Mouse (Mus musculus) heart, adult 8-10 months (tissue): ENCODE measurements around the gene Mpnd. TPM values are rescaled to one million over a fixed set of nuclear protein-coding genes. Genes with fewer than 3 reads are reported as not detected.

Experiments
- DNase-seq: peaks from one replicate; pipeline ENCODE4 v3.0.0; 2022; ENCODE audit warnings: low spot score
- total RNA-seq, 4 experiments: library from RNA; stranded (reverse); gene quantifications; 2 replicates each; pipeline ENCODE4 v1.2.4; 2022

The Mpnd gene
- total RNA-seq = 10 to 100 TPM; 78.9 to 90.4 (median 87.1) TPM

DNA sequence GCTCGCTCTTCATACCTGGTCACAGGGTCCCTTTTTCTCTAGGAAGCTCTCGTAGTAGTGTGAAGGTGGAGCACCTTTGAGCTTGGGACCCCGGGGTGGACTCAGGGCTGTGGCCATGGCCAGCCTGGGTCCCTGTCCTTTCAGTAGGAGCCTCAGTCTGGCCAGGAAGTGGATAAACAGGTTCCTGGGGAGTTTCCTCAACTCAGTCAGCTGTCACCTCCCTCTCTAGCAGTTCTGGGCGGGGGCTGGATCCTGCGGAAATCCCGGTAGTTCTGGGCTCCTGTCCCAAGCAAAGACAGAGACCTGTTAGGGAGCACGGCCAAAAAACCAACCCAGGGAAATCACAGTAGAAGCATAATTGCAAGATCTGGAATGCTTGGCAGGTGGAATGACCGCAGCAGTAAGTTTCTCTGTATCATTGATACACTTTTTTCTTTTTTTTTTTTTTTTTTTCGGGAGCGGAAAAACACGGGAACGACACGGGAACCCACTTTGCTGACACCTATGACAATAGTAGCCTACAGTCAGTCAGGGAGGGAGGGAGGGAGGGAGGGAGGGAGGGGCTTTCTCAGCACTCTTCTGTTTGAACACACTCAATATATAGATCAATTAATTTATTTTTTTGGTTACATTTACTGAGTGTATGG is at the start of gene Mpnd, which contains the start of gene Stap2:
Gene Mpnd, plus strand, starts transcription at position 297 of the 647 bp plus-strand sequence.
Gene Stap2, minus strand, starts transcription at position 170 of the 647 bp plus-strand sequence.
- DNase-seq = peak; percentile 80

DNA sequence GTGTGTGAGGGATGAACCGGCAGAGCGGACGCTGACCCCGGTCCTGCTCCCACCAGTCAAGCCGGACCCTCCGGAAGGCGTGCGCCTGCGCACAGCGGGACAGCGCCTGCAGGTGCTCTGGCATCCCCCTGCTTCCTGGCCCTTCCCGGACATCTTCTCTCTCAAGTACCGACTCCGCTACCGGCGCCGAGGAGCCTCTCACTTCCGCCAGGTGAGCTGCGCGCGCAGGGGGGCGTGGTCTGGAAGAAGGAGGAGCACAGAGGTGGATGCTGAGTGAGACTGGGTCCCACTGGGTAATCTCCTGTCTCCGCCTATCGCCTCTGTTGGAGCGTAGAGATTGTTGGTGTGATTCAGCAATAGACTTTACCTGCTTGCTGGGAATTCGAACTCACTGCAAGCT is 49.4 kb upstream of the Mpnd start:
- DNase-seq = no peak

DNA sequence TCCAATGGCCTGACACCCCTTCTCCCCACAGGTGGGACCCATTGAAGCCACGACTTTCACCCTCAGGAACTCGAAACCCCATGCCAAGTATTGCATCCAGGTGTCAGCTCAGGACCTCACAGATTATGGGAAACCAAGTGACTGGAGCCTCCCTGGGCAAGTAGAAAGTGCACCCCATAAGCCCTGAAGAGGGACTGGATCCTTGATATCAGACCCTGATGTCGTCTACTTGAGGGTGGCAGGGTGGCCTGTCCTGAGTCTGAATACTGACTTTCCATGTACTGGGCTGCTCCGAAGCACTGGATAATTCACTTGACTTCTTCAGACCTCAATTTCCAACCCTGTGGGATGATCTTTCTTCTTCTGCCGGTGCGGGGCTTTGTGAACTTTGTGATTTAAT is 48.9 kb upstream of the Mpnd start:
- no peak for DNase-seq

DNA sequence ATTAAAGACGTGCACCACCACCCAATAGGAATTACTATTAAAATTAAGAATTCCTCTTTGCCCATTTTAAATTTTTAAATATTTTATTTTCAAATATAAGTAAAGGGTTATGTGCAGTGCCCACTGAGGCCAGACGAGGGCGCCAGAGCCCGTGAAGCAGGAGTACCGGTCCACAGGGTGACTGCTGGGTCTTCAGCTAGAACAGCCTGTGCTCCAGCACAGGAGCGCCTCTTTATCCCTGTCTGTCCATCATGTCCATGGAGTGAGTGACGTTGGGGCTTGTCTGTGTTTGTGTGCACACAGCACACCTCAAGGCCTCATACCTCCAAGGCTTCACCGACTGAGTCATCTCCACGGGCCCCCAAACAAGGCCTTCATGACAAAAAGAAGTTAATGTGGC is 48.3 kb upstream of the Mpnd start:
- peak; percentile 60 for DNase-seq

DNA sequence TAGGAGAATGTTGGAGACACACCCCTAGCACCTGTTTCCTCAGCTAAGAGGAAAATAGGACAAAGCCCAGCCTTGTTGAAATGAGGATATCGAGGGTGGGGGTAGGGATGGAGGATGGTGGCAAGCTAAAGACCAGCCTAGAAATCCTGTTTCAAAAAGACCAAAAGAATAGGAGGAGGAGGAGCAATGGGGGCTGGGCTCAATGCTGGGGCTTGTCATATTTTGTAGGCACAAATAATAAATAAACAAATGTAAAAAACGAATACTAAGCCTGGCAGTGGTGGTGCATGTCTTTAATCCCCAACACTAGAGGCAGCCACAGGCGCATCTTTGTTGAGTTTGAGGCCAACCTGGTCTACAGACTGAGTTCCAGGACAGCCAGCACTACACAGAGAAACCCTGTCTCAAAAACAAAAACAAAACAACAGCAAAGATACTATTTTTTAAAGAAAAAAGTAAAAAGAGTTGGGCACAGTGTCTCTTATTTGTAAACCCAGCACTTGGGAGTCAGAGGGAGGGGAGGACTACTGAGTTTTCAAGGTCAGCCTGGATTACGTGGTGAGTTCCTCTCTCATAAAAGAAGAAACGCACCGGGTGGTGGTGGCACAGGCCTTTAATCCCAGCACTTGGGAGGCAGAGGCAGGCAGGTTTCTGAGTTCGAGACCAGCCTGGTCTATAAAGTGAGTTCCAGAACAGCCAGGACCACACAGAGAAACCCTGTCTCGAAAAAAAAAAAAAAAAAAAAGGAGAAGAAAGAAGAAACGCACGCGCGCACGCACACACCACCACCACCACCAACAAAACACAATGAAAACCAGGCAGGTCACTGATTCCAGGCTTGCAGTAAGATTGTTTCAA is 47.6 kb upstream of the Mpnd start:
- no peak for DNase-seq

DNA sequence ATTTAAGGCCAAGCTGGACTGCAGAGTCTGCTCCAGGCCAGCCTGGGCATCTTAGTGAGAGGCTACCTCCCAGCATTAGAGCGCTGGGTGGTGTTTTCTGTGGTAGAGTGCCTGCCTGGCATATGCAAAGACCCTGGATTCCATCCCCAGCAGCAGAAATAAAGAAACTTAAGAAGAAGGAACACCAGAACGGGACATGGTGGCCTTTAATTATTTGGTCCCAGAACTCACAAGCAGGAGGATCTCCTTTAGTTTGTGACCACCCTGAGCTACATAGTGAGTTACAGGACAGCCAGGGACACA is 47.0 kb upstream of the Mpnd start:
- DNase-seq = no peak

DNA sequence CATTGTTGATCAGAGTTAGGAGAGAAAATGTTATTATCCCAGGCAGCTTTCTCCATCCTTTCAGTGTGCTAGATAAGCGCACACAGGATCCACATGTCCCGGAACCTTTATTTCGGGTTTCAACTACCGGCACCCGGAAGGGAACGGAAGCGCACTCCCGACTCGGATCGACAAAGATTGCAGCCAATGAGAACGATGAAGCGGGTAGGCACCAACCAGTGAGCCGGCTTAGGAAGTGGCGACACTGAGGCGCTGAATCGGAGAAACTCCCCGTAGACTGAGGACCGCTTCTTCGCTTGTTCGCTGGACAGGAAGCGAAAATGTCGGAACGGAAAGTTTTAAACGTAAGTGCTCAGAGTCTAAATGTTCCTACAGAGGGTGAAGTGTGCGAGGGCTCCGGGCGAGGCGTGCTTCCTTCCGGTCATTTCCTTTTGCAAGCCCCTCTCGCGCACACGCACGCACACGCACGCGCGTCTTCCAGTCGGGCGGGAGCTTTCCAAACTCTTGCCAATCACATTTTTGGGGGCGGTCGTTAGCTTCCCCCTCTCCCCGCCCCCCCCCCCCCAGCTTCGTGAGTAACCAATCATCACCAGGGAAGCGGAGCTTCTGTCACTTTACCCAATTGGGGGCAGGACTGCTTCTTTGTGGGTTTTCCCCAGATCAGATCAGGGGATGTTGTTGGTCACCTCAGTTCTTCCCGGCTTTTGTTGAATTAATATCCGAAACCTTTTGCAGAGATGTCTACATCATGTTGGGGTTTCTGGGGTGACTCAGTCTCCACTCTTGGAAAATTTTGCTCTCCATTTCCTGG is 46.4 kb upstream of the Mpnd start, which contains the start of gene Yju2:
Gene Yju2, plus strand, starts transcription at position 182 of the 811 bp plus-strand sequence.
- DNase-seq = peak; percentile 96

DNA sequence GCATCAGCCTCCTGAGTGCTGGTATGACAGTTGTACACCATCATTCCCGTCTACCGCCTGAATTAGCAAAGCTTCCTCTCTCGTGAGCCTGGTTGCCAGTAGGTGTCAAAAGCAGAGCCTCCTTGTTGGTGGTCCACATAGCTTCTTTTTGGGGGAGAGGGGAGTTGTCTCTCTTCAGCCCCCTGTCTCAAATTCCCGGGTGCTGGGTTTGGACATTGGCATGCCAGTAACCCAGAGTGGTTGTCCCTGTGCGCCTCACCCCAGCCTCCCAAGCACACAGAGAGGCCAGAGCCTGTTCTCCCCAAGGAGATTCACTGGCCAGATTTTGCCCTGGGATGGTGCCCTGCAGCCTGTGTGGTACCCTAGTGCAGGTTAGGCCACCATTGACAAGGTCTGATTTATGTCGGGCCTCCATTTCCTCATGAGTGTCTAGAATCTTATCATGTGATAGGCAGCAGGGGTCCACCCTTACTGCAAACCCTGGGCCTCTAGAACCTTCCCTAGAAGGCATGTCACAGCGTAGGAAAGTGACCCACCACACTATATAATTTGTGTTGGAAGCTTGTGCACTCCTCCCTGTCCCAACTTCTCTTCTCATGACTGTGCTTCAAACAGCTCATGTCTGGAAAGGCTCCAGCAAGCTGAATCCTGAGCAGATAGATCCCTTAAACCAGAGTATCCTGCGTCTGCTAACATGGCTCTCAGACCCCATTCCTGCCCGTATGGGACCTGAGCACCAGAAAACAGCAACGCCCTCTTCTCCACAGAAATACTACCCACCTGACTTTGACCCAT is 45.4 kb upstream of the Mpnd start:
- no peak for DNase-seq

DNA sequence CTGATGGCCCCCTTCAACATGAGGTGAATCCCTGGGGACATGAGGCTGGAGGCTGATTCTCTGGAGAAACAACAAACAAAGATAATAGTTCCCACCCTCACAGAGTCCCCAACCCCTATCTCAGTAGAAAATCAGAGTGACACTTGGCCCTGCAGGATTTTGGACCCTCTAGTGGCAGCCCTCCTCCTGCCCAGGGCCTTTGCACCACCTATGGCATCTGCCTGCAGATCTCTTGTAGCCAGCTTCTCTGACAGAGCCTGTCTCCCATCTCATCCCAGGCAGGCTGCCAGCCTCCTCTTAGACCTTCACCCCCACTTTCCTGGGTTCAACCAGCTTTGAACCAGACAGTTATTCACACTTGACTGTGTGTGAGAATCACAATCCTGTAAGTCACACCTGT is 44.7 kb upstream of the Mpnd start:
- DNase-seq = no peak

DNA sequence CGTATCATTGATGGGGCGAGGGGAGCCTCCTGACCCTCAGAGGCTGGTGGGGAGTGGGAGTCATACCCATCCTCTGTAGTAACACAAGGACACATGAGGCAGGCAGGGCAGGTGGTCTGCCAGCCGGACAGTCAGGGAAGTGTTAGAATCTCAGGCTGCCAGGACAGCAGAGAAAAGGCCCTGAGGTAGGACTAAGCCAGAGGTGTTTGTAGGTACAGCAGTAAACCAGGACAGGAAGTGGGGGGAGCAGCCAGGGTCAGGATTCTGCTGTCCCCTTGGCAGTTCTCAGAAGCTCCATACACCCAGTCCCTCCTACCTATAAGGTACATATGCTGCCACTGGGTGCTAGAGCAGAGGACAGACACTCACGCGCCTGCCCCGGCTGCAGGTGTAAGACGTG is 43.9 kb upstream of the Mpnd start:
- no peak for DNase-seq

DNA sequence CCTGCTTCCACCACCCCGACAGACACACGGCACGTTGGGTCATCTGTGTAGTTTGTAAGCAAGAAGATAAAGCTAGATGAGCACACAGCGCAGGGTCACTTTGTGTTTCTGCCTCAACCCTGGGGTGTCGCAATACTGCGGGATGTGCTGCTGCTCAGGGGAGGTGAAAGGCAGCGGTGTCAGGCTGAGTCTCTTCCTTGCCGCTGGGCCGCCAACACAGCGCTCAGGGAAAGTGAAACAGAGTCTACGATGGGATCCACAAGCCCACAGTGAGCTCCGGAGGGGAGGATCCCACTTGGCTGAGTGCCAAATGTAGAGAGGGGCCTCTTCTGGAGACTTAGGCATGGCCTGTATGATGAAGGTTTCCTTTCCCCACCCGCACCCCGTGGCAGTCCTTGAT is 42.3 kb upstream of the Mpnd start:
- no peak for DNase-seq

DNA sequence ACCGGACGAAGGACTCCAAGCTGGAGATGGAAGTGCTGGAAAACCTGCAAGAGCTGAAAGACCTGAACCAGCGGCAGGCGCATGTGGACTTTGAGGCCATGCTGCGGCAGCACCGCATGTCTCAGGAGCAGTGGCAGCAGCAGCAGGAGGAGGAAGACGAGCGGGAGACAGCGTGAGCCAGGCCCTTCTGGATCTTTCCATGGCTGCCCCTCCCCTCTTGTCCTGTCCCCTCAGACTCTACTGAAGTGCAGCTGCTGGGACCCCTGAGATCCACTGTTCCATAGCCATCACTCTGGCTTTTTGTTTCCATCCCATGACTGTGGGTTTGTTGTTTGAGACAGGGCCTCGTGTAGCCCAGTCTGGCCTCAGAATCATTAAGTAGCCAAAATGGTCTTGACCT is 41.0 kb upstream of the Mpnd start:
- no peak for DNase-seq

DNA sequence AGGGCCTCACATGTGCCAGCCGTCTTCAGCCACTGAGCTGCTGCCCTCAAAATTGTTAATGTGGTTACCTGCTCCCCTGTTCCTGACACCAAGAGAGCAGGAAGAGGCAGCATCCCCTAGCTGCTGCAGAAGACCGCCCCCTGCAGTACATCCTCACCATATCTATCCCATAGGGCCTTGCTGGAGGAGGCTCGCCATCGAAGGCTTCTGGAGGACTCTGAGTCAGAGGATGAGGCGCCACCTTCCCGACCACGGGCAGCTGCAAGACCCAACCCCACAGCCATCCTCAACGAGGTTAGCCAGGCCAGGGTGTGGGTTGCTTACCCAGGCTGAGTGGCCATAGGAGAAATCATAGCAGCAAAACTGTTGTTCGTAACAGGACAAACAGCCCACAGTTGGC is 40.5 kb upstream of the Mpnd start:
- DNase-seq = no peak

DNA sequence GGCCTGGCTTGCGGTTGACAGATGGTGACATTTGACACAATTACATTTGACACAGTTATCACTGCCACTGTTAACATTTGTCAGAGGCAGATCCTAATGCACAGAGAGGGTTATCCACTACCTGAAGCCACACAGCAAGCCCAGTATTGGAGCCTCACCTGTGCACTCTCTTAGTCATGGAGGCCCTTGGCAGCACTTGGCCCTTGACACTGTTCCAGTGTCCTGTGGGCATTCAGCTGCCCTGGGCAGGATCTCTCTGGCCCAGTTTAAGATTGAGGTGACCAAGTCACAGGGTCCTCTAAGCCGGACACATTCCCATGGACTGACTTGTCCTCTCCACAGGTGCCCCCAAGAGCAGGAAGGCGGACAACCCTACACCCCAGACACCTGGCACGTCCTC is 38.3 kb upstream of the Mpnd start:
- no peak for DNase-seq

DNA sequence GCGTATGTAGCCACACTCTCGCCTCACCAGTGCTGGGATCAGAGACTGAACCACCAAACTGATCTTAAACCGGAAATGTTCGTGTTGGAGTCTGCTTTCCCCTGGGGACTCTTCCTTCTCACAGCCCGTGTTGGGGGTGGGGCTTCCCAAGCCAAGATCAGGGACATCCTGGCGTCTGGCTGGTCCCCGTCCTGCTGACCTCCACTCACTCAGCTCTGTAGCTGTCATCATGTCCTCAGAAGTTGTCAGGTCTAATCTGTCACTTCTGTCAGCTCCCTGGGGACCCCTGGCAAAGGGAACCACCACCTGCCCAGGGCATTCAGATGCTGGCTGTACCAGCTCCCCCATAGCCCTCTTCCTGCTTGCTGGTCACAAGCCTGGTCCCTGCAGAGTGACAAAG is 37.3 kb upstream of the Mpnd start:
- DNase-seq = no peak

DNA sequence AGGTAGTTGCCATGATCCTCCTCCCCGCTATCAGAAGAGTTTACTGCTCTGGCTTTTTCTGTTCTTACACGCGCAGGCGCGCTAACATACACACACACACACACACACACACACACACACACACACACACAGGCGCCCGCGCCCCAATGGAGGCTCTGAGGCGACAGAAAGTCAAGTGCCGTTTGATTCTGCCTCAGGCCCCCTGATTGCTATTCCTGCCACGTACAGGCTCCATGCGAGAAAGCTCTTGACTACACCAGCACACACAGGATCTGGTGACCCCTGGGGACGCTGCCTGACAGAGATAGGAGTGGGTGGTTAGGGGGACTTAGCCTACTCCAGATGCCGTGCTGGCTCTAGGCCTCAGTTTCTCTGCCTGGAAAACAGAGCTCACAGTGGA is 36.0 kb upstream of the Mpnd start:
- no peak for DNase-seq

DNA sequence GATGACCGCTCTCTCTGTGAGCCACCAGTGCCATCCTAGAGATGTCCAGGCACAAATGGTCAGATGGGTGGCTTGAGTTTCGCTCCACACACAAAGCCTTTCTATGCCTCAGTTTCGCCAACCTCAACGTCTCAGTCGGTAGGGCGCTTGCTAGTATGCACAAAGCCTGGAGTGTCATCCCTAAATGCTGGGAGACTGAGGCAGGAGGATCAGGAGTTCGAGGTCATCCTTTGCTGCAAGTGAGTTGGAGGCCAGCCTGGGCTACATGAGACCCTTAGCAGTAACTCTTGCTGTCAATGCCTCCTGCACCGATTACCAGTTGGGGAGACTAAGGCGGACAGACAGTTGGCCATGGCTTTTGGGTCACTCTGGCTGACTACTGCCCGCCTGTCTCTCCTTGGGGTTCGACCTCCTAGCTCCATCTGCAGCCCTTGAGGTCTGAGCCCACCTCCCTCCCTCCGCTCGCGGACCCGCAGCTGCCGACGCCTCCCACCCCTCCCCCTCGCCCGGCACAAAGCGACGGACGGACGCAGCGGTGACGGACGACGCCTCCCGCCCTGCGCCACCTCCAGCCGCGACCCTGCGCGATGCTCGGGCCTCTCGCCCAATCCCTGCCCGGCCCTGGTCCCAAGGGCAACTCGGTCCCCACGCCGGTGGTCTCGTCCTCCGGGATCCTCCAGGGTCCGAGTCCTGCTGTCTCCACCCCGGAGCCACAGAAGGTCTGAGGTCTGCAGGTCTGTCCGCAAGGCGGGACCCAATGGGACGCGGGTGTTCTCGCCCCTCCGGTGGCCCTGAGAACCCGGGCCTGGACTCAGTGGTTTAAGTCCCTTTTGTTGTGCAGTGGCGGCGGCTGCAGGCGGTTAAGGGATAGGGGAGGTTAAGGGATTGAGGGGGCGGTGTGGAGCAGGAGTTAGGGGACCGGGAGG is 35.3 kb upstream of the Mpnd start, which contains the start of gene Shd:
Gene Shd, plus strand, starts transcription at position 502 of the 926 bp plus-strand sequence.
- no peak for DNase-seq

DNA sequence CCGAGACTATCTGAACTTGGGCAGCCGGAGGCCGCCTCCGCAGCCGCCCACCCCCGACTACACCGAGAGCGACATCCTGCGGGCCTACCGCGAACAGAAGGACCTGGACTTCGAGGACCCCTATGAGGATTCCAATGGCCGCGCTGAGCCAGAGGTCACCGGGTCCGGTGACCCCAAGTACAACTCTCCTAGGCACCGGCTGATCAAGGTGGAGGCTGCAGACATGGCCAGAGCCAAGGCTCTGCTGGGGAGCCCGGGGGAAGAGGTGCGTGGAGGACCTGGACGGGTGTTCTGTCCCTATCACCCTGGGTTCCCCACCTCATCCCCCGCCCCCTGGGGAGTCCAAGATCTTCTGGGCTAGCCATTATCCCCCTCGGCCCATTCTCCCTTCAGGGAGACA is 34.1 kb upstream of the Mpnd start:
- DNase-seq = no peak

DNA sequence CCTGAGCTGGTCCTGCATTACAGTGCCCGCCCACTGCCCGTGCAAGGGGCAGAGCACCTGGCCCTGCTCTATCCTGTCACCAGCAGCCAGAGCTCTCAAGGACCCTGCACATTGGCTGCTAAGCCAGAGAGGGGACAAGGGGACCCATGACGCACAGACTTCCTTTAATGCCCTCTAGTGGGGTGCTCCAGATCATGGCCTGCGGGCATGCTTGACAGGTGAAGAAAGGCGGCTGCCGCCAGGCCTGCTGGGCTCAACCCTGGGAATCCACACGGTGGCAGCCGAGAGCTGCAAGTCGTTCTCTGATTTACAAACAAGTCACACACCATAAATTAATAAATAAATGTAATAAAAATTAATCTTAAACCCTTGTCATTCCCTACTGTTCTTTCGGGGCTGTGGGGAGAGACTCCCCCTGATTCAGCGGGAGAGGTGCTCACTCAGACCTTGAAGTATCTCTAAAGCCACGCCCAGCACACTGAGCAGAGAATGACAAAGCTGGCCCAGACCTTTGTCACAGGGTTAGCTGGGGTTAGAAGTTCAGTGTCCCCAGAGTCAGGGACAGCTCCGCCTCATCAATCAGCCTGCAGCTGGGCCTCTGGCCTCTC is 29.2 kb upstream of the Mpnd start:
- DNase-seq = peak; percentile 67

DNA sequence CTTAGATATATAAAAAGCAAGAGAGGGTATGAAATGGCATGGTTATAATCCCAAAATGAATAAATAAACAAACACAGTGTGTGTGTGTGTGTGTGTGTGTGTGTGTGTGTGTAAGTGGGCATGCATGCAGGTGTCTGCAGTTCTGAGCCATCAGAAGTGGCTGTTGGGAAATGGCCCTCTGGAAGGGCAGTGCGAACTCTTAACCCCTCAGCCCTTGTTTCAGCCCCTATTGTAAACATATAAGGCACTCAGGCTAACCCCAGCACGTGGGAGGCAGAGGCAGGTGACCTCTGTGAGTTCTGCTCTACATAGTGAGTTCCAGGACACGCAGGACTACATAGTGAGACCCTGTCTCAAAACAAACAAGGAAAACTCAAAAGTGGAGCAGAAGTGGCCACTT is 28.2 kb upstream of the Mpnd start:
- DNase-seq = no peak
